Mouse (Mus musculus) mouse embryonic stem cell (cell line): ENCODE measurements at regions not wholly inside any gene's neighbourhood (a gene's known extent, or its start where the extent isn't known, plus 50 kb on each side); places are given as distances from the start of the nearest gene placed in this dataset.

Experiments used
- in situ Hi-C, 2 experiments: fragments of 300-500 bp; cut with MboI; formaldehyde crosslinking; loops; 1 replicate in 1 of 2; 3 replicates in 1 of 2; pipeline ENCODE4 v1.14.3; 2019 to 2020; ENCODE audit warnings: low sequenced_read_pairs in 2 of 2, low pct_unique_long_range_greater_than_20kb in 1 of 2, mixed read lengths in 1 of 2; ENCODE audit not compliant: unreplicated experiment in 1 of 2

DNA sequence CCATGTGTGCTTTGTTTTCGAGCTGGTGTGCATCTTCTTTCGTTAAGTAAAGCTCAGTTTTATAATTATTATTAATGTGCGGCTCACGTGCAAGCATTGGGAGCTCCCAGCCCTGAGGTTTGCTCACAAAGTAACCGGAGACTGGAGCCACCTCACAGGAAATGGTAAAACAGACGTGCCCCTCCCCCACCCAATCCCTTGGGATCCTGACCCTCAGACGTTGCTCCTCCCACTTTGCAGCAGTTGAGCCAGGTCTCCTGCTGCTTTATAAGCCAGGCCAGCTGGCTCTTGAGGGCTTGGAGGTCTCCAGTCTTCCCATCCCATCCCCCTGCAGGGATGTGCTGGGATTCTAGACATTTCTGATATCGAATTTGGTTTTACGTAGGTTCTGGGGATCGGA lies 203.8 kb downstream of the Cdh26 start:
- in situ Hi-C loops: loop anchor here in 1 of 2 experiments (5.0 kb wide), 1 partner anchor 33 kb away; no protein-coding TSS in a partner anchor

DNA sequence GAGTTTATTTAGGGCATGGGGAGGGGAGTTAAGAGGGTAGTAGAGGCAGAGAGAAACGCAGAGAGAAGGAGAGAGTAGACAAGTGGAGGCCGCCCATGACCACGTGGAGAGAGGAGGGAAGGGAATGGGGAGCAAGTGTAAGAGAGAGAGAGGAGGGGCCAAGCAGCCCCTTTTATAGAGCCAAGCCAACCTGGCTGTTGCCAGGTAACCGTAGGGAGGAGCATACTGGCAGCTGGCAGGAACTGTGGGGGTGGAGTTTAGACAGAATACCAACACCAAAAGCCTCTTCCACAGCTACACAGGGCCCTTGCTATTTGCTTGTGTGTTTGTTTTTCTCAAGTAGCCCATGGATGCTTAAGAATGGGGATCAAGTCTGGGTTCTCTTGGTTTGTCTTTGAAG lies 205.4 kb downstream of the Cdh26 start:
- in situ Hi-C loops: no loop called here

DNA sequence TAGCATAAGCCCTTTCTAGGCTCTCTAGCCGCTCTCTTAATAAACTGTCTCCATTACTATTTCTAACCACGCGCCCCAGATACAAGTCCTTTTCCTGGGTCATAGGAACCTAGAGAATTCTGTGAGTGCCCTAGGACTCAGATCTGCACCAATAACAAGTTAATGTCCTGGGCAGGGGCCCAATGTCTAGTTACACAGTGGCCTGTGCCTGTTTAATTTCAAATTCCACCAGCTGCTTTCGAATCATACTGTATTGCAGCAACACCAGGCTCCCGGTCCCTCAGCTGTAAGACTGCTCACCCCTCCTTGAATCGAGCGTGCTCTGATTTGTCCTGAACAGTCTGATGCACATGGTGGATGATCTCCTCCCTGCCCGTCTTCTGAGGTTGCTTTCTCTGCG lies 206.6 kb downstream of the Cdh26 start:
- in situ Hi-C loops: no loop called here

DNA sequence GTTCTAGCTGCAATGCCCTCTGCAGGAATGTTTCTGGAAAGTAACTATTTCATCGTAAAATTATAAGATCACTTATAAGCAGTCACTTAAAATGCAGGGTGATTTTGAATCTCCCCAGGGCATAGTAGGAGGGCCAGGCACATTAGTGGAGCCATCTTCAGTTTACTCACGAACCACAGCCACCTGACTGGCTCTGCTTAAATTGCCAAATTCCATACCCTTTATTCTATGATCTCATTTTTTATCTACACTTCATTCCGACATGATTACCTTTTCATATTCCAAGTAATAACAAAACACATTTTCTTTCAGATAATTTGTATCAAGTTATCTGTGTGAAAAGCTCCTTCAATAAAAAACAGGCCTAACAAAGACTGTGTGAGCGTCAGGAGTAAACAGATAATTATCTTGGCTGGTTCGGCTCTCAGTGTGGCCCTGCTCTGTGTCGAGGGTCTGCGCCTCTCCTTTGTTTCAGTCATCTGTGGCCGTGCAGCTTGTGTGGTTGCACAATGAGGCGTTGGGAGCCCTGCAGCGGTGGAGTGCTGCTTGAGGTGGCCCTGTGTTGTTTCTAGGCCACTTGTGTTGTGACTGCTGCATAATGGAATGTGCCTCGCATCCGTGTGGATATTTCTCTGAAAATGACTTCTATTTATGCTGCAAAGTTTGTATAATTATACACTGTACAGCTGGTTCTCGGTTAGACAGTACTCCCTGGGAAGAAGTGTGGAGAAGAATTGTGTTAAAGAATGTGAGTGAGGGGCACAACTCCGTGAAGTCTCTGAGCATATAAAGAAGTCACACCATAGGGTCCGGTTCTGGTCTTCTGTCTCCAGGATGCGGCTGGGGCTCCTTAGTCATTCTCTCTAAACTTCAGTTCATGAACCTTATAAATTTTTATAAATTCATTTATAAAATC lies 212.1 kb downstream of the Cdh26 start:
- in situ Hi-C loops: no loop called here

DNA sequence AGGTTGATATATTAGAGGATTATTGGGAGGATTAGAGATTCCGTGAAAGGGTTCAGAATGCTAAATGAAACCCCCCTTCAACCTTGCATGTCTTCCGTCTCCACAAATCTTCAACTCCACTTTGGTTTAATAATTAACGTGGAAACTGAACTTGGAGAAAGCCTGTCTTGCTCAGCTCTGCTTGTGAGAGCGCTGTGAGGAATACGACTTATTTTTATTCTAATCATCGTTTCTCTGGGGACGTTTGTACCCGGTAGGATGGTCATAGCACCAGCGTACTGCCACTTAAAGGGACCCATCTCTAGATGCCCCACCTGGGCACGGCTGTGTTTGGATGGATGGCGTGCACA lies 212.7 kb downstream of the Cdh26 start:
- in situ Hi-C loops: no loop called here

DNA sequence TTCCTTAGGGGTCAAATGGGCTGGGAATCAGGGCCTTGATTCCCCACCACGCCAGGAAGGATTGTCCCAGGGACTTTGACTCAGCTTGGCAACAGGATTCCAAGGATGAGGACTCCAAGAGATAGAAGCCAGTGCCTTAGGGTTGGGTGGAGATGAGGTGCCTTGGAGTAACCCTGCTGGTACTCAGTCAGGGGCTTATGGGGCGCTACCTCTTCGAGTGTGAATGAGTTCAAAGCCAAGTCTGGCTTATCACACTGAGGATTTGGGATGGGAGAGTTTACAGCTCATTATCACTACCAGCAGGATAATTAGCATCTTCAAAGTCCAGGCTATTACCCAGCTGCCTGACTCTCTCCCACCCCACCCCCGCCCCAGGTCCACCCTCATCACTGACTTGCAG lies 213.5 kb downstream of the Cdh26 start:
- in situ Hi-C loops: no loop called here

DNA sequence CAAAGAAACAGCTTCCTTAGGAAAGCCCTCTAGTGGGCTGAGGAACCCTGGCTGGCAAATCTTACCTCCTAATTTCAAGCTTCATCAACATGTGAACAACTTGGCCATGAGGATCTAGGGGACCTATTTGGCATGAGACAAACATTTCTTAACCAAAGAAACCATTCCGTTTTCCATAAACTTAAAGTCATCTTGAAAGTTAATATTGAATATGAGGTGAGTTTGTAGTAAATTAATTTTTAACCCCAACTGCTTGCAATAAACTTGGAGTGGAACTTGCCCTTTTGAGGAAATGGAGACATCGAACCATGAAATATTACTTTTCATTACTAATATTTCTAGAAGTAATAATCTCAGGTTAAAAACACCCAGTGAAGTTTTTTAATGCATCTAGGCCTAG lies 229.7 kb downstream of the Cdh26 start:
- in situ Hi-C loops: no loop called here

DNA sequence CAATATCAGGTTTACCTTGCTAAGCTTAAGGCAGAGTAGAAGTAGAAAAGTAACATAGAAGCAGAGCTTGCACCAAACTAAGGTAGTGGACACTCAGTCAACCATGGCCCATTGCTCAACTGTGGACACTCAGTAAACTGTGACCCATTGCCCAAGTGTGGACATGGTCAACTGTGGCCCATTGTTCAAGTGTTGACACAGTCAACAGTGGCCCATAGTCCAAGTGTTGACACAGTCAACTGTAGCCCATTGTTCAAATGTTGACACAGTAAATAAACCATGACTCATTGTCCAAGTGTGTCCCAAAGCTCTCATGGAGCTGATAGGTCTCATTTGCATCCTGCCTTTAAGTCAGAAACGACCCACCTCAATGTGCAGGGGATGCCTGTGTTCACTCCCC lies 232.1 kb downstream of the Cdh26 start:
- in situ Hi-C loops: no loop called here

DNA sequence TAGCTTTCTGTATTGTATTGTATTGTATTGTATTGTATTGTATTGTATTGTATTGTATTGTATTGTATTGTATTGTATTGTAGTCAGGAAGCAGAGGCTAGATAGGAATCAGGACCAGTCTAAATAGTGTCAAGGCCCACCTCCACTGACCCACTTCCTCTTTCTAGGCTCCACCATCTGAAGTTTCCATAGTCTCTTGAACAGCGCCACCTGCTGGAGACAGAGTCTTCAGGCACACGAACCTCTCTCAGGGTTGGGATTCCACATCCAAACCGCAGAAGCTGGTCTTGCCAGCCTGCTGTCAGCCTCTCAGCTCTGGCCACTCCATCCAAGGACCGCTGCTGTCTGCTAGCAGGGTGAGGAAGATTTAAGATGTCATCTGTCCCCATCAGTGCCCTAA lies 234.6 kb downstream of the Cdh26 start:
- in situ Hi-C loops: loop anchor here in 1 of 2 experiments (5.0 kb wide), 2 partner anchors 33 to 88 kb away; no protein-coding TSS in a partner anchor

DNA sequence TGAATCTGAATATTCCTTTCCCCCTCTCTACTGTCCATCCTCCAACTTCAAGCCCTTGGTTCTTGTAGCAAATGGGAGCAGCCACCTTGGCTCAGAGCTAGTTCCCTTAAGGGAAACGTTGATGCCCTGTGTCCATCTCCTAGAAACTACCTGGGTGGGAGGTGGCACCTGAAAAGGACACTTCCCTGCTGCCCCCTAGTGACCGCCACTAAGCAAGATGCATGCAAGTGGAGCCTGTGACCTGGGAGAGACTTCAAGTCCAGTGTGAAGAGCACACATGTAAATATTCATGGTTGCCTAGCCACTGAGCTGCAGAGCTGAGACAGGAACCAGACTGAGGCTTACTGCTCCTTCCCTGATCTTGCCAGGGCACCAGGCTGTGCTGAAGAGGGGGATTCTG lies 238.1 kb downstream of the Cdh26 start:
- in situ Hi-C loops: loop anchor here in 1 of 2 experiments (5.0 kb wide), 2 partner anchors 36 to 91 kb away; no protein-coding TSS in a partner anchor

DNA sequence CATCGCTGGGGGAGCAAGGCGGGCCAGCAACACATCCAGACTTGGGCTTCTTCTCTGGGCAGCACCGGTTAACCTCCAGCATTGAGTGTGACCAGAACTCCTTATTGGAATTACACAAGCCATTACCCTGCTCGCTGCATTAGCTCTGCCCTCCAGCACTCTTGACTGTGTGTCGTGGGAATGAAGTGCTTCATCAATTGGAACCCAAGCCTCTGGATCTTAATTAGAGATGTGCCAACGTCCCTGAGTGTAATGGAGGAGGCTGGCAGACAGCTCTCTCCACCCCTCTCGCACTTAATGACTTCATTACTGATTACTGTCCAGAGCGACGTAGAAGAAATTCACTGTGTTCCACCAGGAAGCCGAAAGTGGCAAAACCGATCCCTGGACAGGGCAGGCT lies 240.6 kb downstream of the Cdh26 start:
- in situ Hi-C loops: no loop called here

DNA sequence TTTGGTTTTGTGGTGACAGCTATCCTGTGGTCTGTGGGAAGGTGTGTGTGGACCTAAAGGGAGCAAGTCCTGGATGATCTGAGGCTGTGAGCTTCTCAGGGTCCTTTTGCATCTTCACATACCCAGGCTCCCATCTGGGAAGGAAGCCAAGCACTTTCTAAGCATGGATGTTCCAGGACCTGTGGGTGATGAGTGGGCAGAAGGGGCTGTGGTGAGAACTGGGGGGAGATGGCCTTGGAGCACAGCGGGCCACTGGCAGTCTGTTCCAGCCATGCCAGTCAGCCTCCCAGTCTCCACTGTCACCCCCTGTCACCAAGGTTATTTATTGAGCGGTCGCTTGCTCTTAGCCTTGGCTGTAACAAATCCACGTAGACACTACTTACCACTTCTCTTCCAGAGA lies 243.3 kb downstream of the Cdh26 start:
- in situ Hi-C loops: no loop called here

DNA sequence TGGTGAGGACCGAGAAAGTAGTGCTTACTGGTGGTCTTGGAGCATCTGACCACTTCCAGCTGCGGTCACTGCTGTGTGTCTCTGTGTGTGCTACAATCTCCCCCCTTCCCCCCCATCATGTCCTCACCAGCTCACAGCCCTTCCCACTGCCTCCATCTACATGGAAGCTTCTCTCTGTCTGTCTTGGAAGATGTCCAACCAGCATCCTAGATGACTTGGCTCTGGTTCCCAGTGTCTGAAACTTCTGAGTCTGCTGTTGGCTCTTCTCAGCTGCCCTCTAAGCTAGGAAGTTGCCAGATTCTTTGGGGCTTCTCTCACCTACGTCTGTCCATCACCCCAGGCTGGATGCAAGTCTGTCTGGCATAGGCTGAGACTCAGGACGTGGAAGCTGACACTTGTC lies 244.3 kb downstream of the Cdh26 start:
- in situ Hi-C loops: no loop called here

DNA sequence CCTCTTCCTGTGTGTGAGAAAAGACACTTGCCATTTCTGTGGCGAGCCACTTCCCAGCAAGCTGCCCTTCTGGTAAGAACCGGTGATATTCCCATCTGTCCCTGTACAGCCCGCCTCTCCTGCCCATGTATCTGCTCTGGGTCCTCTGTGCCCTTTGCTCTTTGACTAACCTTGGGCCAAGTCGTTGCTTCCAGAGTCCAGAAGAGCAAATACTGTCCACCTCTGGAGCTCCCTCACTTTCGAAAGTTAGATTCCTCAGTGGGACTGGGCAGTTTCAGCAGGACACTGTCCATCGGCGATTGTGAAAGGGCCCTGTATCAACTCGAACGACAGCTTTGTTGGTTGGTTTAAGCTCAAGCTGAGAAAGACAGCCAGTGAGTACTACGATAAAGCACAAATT lies 246.6 kb downstream of the Cdh26 start:
- in situ Hi-C loops: no loop called here

DNA sequence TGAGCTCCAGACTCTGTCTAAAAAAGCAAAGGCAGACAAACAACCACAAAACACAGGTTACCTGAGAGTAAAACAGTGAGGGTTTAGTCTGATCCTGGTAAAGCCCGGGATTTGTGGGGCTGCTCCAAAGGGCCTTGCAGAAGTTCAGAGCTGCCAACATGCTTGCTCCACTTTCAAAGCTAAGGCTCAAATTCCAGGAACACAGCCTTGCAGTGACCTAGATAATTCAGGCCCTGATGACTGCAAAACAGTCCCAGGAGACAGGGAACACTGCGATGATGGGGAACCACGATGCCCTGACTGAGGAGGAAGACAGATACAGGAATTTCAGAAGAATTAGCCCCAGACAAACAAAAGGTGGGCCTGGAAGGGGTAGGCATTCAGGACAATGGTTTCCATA lies 250.0 kb downstream of the Cdh26 start:
- in situ Hi-C loops: no loop called here

DNA sequence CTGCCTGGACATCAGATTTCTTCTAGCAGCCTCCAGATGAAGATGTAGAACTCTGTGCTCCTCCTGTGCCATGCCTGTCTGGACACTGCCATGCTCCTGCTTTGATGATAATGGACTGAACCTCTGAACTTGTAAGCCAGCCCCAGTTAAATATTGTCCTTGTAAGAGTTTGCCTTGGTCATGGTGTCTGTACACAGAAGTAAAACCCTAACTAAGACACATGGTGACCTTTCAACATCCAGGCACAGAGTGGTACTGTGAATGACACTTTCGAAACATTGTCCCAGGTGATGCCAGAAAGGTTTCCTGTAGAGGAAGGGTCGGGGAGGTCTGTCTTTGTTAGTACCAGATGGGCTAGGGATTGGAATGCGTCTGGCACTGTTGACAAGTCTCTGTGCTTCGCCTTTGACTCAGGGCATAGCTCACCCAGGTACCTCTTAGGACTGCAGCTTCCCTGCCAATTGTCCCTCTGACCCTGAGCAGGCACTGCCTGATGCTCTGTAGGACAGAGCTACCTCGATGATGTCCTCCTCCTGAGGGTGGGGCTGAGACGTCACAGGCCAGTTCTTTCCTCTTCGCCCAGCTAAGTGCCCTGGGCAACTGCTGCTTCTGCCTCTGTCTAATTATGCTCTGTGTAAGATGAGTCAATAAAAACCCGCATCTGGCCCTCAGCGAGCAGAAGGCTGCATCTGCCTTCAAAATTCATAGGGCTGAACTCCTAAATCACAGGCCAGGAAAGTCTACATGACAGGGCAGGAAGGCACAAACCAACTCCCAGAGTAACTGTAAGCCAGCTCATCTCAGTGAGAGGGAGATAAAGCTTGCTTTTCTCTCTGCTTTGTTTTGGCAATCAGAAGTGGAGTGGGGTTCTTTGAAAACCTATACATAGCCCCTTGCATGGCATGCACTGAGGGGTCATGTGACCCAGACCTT lies 254.0 kb downstream of the Cdh26 start:
- in situ Hi-C loops: no loop called here

DNA sequence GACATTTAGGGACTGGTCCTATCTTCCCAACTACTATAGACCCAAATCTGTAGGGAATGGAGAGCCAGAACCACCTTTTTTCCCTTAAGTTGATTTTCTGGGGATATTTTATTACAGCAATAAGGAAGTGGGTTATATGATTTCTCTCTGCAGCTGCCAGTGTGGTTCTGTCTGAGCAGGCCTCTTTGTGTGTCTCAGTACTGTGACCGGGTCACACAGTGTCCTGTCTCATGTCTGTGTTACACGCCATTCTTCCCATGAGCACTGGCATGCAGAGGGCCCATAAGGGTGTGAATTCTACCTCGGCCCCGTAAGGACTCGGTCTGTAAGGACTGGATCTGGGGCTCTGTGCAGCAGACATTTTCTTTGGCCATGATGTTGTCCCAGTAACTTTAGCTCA lies 254.9 kb downstream of the Cdh26 start:
- in situ Hi-C loops: no loop called here

DNA sequence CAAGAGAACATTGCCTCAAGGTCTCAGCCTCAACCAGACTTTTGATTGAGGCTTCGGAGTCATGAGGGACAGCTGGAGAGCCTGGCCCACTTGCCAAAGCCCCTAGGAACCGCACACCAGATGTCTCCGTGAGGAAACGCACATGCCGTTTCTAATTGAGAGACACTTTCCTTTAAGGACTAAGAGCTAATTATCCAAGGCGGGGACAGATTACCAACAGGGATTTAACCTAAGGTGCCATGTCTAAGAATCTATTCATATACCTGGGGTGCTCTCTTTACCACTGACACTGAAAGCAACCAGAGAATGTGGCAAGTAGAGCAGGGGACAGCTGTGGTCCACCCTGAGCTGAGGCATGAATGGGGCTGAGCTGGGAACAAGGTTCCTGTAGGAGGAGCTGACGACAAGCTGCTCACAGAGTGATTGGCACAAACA lies 255.9 kb downstream of the Cdh26 start:
- in situ Hi-C loops: no loop called here

DNA sequence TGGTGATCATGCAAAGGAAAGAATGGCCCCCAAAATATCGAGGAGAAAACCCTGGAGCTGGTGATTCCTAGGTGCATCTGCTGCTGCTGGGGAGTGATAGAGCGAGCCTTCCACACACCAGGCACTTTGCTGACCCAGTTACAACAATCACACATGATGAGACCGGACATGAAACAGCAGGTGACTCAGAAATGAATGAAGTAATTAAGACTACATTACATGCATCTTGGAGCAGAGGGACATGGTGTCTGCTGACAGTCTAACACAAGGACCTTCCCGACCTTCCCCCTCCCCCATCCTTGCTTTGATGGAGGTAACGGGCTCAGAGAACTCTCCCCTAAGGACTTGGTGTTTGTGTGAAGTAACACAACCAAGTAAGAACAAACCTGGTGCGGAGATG lies 258.3 kb downstream of the Cdh26 start:
- in situ Hi-C loops: no loop called here
